Mouse (Mus musculus) neural tube, embryonic 11.5 days (tissue): ENCODE results near the gene Rapgef5. TPM values are rescaled to one million over a fixed set of nuclear protein-coding genes. Genes with fewer than 3 reads are reported as not detected.
A peak's percentile ranks its signal among the peaks of the same experiment; 100 is the strongest.

Source experiments
- ATAC-seq: fragments of 200-750 bp; cut with Nextera tagmentation; 2 replicates; pipeline ENCODE4 v1.8.0; 2017; ENCODE audit warnings: moderate number of reproducible peaks, mild to moderate bottlenecking, moderate TSS enrichment, moderate library complexity; ENCODE audit not compliant: insufficient read depth, low FRiP score, low TSS enrichment
- DNase-seq: peaks from one replicate; pipeline ENCODE4 v3.0.0-alpha.2; 2015; ENCODE audit warnings: low spot score
- H3K27ac ChIP-seq: fragments of 300-500 bp; sonication (generic); 2 replicates; pipeline ENCODE4 v1.5.1; 2014; ENCODE audit warnings: low read depth, mild to moderate bottlenecking, low read length
- H3K27me3 ChIP-seq: fragments of 300-500 bp; sonication (generic); 2 replicates; pipeline ENCODE4 v1.6.1; 2014; ENCODE audit warnings: mild to moderate bottlenecking, low read length, mixed read lengths; ENCODE audit not compliant: control insufficient read depth, insufficient read depth
- H3K36me3 ChIP-seq: fragments of 300-500 bp; sonication (generic); 2 replicates; pipeline ENCODE4 v1.6.1; 2014; ENCODE audit warnings: mild to moderate bottlenecking, low read length, moderate library complexity, mixed read lengths; ENCODE audit not compliant: control insufficient read depth, insufficient read depth
- H3K4me1 ChIP-seq: fragments of 300-500 bp; sonication (generic); 2 replicates; pipeline ENCODE4 v1.6.1; 2014; ENCODE audit warnings: low read length, mixed read lengths; ENCODE audit not compliant: control insufficient read depth, insufficient read depth
- H3K4me2 ChIP-seq: fragments of 300-500 bp; sonication (generic); 2 replicates; pipeline ENCODE4 v1.6.1; 2014; ENCODE audit warnings: low read depth, mild to moderate bottlenecking, moderate library complexity
- H3K4me3 ChIP-seq: fragments of 300-500 bp; sonication (generic); 2 replicates; pipeline ENCODE4 v1.5.1; 2014; ENCODE audit warnings: low read depth, low read length
- H3K9ac ChIP-seq: fragments of 300-500 bp; sonication (generic); 2 replicates; pipeline ENCODE4 v1.6.1; 2014; ENCODE audit warnings: mild to moderate bottlenecking, low read length
- H3K9me3 ChIP-seq: fragments of 300-500 bp; sonication (generic); 2 replicates; pipeline ENCODE4 v1.6.1; 2016; ENCODE audit warnings: low read length; ENCODE audit not compliant: control insufficient read depth
- WGBS: fragments of 180-500 bp; shearing (Covaris S2); extraction: QIAGEN DNeasy Blood & Tissue Kit; methylation state at CpG from one replicate; pipeline ENCODE4 v1.1.7; 2014; 5-methylcytosine and 5-hydroxymethylcytosine counted together
- polyA plus RNA-seq: library from polyadenylated mRNA; unstranded; fragments of >200 nt; fragmentation: Nextera tagmentation; extraction: Ambion mirVana; gene quantifications from 2 replicates; pipeline ENCODE4 v1.2.1, GENCODE M21; 2014

The Rapgef5 gene
- polyA plus RNA-seq, 1 experiment from 2014 or later = 16.6 TPM

GRCm38 (mm10) chr12:117756010-117756409 lies 239.7 kb downstream of the Rapgef5 start:
- H3K36me3 ChIP-seq = no peaks in the 10 kb centered on the region
- no peak overlapping the region for H3K27ac ChIP-seq
- no peak overlapping the region for H3K4me3 ChIP-seq
- H3K9me3 ChIP-seq = no peaks in the 10 kb centered on the region
- ATAC-seq (no peak), DNase-seq (no peak)
- no peaks in the 10 kb centered on the region for H3K27me3 ChIP-seq
- WGBS = 72% methylated on average over 7 of the region's 7 CpGs
- peaks cover 9% of the 10 kb centered on the region for H3K4me1 ChIP-seq
- H3K4me2 ChIP-seq = no peak overlapping the region
- no peak overlapping the region for H3K9ac ChIP-seq

DNA sequence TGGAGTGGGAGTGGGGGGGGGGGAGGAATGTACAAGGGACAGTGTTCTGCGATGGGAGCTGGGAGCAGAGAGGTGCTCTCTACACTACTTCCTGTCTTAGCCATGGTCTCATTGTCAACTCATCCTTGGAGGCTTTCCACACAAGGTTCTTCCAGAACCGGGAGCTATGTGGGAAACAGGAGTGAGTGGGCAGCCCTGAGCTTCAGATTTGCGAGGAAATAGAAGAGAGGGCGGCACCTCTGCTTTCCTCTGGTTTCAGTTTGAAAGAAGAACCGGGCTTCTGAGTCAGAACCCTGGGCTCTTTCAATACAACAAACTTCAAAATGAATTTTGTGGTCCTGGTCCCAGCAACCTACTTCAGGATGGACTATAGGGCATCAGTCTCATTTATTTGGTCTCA lies 244.1 kb downstream of the Rapgef5 start:
- H3K4me3 ChIP-seq = no peak overlapping the region
- DNase-seq (no peak), ATAC-seq (no peak)
- H3K27ac ChIP-seq = no peak overlapping the region
- no peaks in the 10 kb centered on the region for H3K9me3 ChIP-seq
- no peaks in the 10 kb centered on the region for H3K36me3 ChIP-seq
- H3K9ac ChIP-seq = no peak overlapping the region
- no peaks in the 10 kb centered on the region for H3K4me1 ChIP-seq
- H3K4me2 ChIP-seq = no peak overlapping the region
- no peaks in the 10 kb centered on the region for H3K27me3 ChIP-seq
- 91% methylated on average over 5 of the region's 5 CpGs for WGBS

GRCm38 (mm10) chr12:117760846-117761245 lies 244.6 kb downstream of the Rapgef5 start:
- Histone ChIP-seq H3K27ac (no peak overlapping the region), H3K4me2 (no peak overlapping the region), H3K27me3 (no peaks in the 10 kb centered on the region), H3K36me3 (no peaks in the 10 kb centered on the region), H3K9ac (no peak overlapping the region), H3K4me1 (no peaks in the 10 kb centered on the region), H3K4me3 (no peak overlapping the region), H3K9me3 (no peaks in the 10 kb centered on the region)
- ATAC-seq = no peak
- DNase-seq = no peak

- H3K27ac ChIP-seq = no peak overlapping the region
- H3K27me3 ChIP-seq = no peaks in the 10 kb centered on the region
- H3K9me3 ChIP-seq = no peaks in the 10 kb centered on the region
- no peak overlapping the region for H3K4me3 ChIP-seq
- H3K36me3 ChIP-seq = no peaks in the 10 kb centered on the region
- no peak overlapping the region for H3K9ac ChIP-seq
- WGBS = 63% methylated on average over 1 of the region's 1 CpGs
- H3K4me1 ChIP-seq = no peaks in the 10 kb centered on the region
- ATAC-seq (no peak), DNase-seq (no peak)
- no peak overlapping the region for H3K4me2 ChIP-seq
Measured at GRCm38 (mm10) chr12:117761698-117762097, 245.4 kb downstream of the Rapgef5 start.

- no peak overlapping the region for H3K4me2 ChIP-seq
- no peaks in the 10 kb centered on the region for H3K36me3 ChIP-seq
- no peak overlapping the region for H3K9ac ChIP-seq
- no peak overlapping the region for H3K27ac ChIP-seq
- DNase-seq (no peak), ATAC-seq (no peak)
- 61% methylated on average over 3 of the region's 3 CpGs for WGBS
- H3K4me3 ChIP-seq = no peak overlapping the region
- no peaks in the 10 kb centered on the region for H3K9me3 ChIP-seq
- H3K4me1 ChIP-seq = no peaks in the 10 kb centered on the region
- H3K27me3 ChIP-seq = no peaks in the 10 kb centered on the region
Measured at GRCm38 (mm10) chr12:117763247-117763646, 247.0 kb downstream of the Rapgef5 start.

GRCm38 (mm10) chr12:117764839-117765238 lies 248.6 kb downstream of the Rapgef5 start:
- DNase-seq (peak; percentile 83), ATAC-seq (0 out of 2 replicates have a peak, but pooled peaks have one; percentile 51)
- Histone ChIP-seq H3K4me2 (no peak overlapping the region), H3K27me3 (no peaks in the 10 kb centered on the region), H3K27ac (no peak overlapping the region), H3K9ac (no peak overlapping the region), H3K36me3 (no peaks in the 10 kb centered on the region), H3K4me1 (no peaks in the 10 kb centered on the region), H3K9me3 (no peaks in the 10 kb centered on the region), H3K4me3 (no peak overlapping the region)
- 11% methylated on average over 7 of the region's 7 CpGs for WGBS

DNA sequence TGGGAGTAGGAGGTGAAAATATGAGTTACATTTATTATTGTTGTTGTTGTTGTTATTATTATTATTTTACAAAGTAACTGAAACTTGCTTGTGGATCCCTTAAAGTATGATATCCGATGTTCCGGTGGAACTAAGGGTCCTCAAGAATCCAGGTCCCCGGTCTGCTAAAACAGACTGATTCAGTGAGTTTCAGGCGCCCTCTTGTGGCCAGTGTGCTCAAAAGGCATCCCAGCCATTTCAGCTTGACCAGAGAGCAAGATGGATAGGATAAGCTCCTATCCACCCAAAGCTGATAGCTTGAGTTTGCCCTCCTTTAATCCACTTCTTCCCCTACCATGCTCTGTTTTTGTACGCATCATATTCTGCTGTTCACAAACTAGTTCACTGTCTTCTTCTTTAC lies 252.8 kb downstream of the Rapgef5 start:
- H3K9me3 ChIP-seq = no peaks in the 10 kb centered on the region
- DNase-seq = peak; percentile 85
- no peak overlapping the region for H3K9ac ChIP-seq
- H3K4me1 ChIP-seq = no peaks in the 10 kb centered on the region
- no peaks in the 10 kb centered on the region for H3K27me3 ChIP-seq
- no peak overlapping the region for H3K4me2 ChIP-seq
- no peak overlapping the region for H3K4me3 ChIP-seq
- no peaks in the 10 kb centered on the region for H3K36me3 ChIP-seq
- ATAC-seq = no peak
- 12% methylated on average over 5 of the region's 5 CpGs for WGBS
- no peak overlapping the region for H3K27ac ChIP-seq

DNA sequence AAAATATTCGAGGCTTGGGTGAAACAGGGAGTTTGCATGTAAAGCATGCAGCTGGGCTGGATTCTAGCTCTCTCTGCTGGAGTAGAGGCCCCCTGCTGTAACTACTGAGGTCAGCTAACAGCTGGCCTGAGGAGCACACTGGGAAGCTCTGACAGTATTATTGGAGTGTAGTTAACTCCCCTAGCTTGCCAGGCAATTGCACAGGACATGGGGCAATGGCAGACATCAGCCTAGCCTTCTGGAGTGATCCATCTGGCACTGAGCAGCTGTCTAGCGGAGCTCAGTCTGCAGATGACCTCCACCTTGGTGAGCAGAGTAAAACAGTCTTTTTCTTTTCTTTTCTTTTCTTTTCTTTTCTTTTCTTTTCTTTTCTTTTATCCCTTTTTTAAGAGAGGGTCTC lies 253.9 kb downstream of the Rapgef5 start:
- no peak overlapping the region for H3K4me2 ChIP-seq
- H3K9me3 ChIP-seq = no peaks in the 10 kb centered on the region
- H3K27ac ChIP-seq = no peak overlapping the region
- no peak overlapping the region for H3K9ac ChIP-seq
- H3K36me3 ChIP-seq = no peaks in the 10 kb centered on the region
- no peak for ATAC-seq
- no peak for DNase-seq
- 30% methylated on average over 2 of the region's 2 CpGs for WGBS
- H3K27me3 ChIP-seq = no peaks in the 10 kb centered on the region
- no peak overlapping the region for H3K4me3 ChIP-seq
- no peaks in the 10 kb centered on the region for H3K4me1 ChIP-seq

GRCm38 (mm10) chr12:117771156-117771555 lies 254.9 kb downstream of the Rapgef5 start:
- H3K27ac ChIP-seq = no peak overlapping the region
- H3K4me1 ChIP-seq = no peaks in the 10 kb centered on the region
- no peaks in the 10 kb centered on the region for H3K36me3 ChIP-seq
- no peak overlapping the region for H3K9ac ChIP-seq
- ATAC-seq (no peak), DNase-seq (no peak)
- no peaks in the 10 kb centered on the region for H3K9me3 ChIP-seq
- H3K27me3 ChIP-seq = no peaks in the 10 kb centered on the region
- H3K4me3 ChIP-seq = no peak overlapping the region
- H3K4me2 ChIP-seq = no peak overlapping the region
- 77% methylated on average over 4 of the region's 4 CpGs for WGBS
